Mouse (Mus musculus) embryonic stem cell, embryonic (primary cell): ENCODE data around the gene 5730596B20Rik.

ENCODE experiments used
- CTCF ChIA-PET, 4 experiments: fragments of 300-600 bp in 2 of 4; fragments of 350-600 bp in 2 of 4; sonication (Branson Sonifier 250); formaldehyde crosslinking; loops; one replicate each; lab custom pipeline; 2022; ENCODE audit warnings: inconsistent platforms in 2 of 4; lab: Charles Lee
- POLR2A ChIA-PET, 4 experiments: fragments of 300-600 bp in 2 of 4; fragments of 350-600 bp in 2 of 4; sonication (Branson Sonifier 250); formaldehyde crosslinking; loops; one replicate each; lab custom pipeline; 2022; ENCODE audit warnings: antibody characterized with exemption in 4 of 4, inconsistent platforms in 1 of 4; lab: Charles Lee

Gene 5730596B20Rik

GRCm38 (mm10) chr6:52159164-52159761 lies 18.0 kb upstream of the 5730596B20Rik start:
- CTCF ChIA-PET: interaction anchor here in 1 of 4 experiments (0.6 to 1.7 kb wide), 3 partner anchors 114 to 566 kb away, joined by 3 to 5 read pairs (median 3); no protein-coding TSS in a partner anchor
- POLR2A ChIA-PET: interaction anchor here in 3 of 4 experiments (0.6 to 8.0 kb wide), 24 partner anchors 9 to 291 kb away, joined by 3 to 75 read pairs (median 4); partner anchors contain the start of genes 5730596B20Rik (in 1 of the 3) and Hoxa10 (in 1 of the 3)

- CTCF ChIA-PET: interaction anchor here in 3 of 4 experiments (0.5 to 1.2 kb wide), 3 partner anchors 12 to 1353 kb away, joined by 3 to 13 read pairs (median 4); partner anchors contain the start of gene Hoxa10 (in 1 of the 3)
- POLR2A ChIA-PET: interaction anchor here in 2 of 4 experiments (1.1 to 8.0 kb wide), 7 partner anchors 8 to 53 kb away, joined by 3 to 75 read pairs (median 5); partner anchors contain the start of gene 5730596B20Rik (in 1 of the 2)
Measured at GRCm38 (mm10) chr6:52159979-52160378, 17.3 kb upstream of the 5730596B20Rik start.

- ChIA-PET CTCF (interaction anchor here (0.5 to 1.4 kb wide), 5 partner anchors 11 to 1354 kb away, joined by 3 to 13 read pairs (median 3); partner anchors contain the start of gene Hoxa10 (in 1 of the 4)), POLR2A (interaction anchor here in 3 of 4 experiments (0.6 to 8.0 kb wide), 13 partner anchors 8 to 560 kb away, joined by 3 to 75 read pairs (median 4); partner anchors contain the start of genes 5730596B20Rik (in 1 of the 3), Gm28308 (in 1 of the 3) and Hoxa3 (in 1 of the 3))
Measured at GRCm38 (mm10) chr6:52160511-52161335, 16.6 kb upstream of the 5730596B20Rik start.

GRCm38 (mm10) chr6:52161336-52162092 lies 15.8 kb upstream of the 5730596B20Rik start:
- CTCF ChIA-PET: interaction anchor here in 3 of 4 experiments (0.6 to 1.4 kb wide), 4 partner anchors 10 to 1354 kb away, joined by 3 read pairs; no protein-coding TSS in a partner anchor
- POLR2A ChIA-PET: interaction anchor here in 3 of 4 experiments (0.6 to 8.0 kb wide), 12 partner anchors 11 to 561 kb away, joined by 3 to 75 read pairs (median 4); partner anchors contain the start of genes 5730596B20Rik (in 1 of the 3), Gm28308 (in 1 of the 3) and Hoxa3 (in 1 of the 3)

- ChIA-PET CTCF (interaction anchor here in 2 of 4 experiments (0.6 to 1.4 kb wide), 3 partner anchors 10 to 1354 kb away, joined by 3 read pairs; no protein-coding TSS in a partner anchor), POLR2A (interaction anchor here in 3 of 4 experiments (0.6 to 8.0 kb wide), 8 partner anchors 10 to 92 kb away, joined by 3 to 75 read pairs (median 4); partner anchors contain the start of gene 5730596B20Rik (in 1 of the 3))
Measured at GRCm38 (mm10) chr6:52162093-52162380, 15.3 kb upstream of the 5730596B20Rik start.

DNA sequence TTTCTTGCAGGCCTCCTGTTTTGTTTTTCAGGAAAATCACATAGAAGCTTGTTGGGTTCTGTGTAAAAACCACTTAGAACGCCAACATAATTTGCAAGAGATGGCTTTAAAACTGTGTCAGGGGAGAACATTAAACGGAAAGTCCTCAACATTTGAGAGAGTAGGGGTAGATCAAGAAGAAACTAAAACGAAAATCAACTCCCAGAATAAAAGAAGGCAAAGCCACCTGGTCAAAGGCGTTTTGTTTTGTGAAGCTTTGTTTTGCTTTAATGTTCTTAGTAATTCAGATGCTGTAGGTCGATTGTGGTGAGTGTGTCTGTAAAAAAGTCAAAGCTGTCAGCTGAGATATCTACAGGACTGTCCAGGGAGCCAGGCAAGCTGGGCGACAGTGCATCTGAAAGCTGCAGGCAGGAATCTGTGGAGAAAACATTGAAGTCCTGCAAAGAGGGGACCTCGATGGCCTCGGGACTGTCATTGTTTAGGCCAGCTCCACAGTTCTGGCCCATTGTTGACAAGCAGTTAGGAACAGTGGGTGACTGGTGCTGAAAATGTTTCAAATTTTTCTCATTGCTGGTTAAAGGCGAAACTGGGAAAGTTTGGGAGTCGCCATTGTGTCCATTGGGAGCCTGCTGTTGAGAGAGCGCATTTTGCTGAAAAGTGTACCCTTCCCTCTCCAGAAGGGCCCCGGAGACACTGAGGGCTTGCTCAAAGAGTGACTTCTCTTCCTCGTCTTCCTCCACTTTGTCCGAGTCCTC lies 14.5 kb upstream of the 5730596B20Rik start:
- POLR2A ChIA-PET: interaction anchor here (0.5 to 8.0 kb wide), 11 partner anchors 9 to 91 kb away, joined by 3 to 75 read pairs (median 4); partner anchors contain the start of gene 5730596B20Rik (in 1 of the 4)
- CTCF ChIA-PET: interaction anchor here in 2 of 4 experiments (0.6 to 1.1 kb wide), 5 partner anchors 11 to 125 kb away, joined by 3 to 4 read pairs (median 3); partner anchors contain the start of genes Hoxa10 (in 1 of the 2) and Hoxa7 (in 1 of the 2)

GRCm38 (mm10) chr6:52163366-52164031 lies 13.8 kb upstream of the 5730596B20Rik start:
- ChIA-PET POLR2A (interaction anchor here in 3 of 4 experiments (0.5 to 8.0 kb wide), 8 partner anchors 9 to 56 kb away, joined by 3 to 75 read pairs (median 4); partner anchors contain the start of gene 5730596B20Rik (in 1 of the 3)), CTCF (interaction anchor here in 2 of 4 experiments (0.6 to 1.1 kb wide), 5 partner anchors 43 to 126 kb away, joined by 3 to 4 read pairs (median 3); partner anchors contain the start of gene Hoxa7 (in 1 of the 2))

DNA sequence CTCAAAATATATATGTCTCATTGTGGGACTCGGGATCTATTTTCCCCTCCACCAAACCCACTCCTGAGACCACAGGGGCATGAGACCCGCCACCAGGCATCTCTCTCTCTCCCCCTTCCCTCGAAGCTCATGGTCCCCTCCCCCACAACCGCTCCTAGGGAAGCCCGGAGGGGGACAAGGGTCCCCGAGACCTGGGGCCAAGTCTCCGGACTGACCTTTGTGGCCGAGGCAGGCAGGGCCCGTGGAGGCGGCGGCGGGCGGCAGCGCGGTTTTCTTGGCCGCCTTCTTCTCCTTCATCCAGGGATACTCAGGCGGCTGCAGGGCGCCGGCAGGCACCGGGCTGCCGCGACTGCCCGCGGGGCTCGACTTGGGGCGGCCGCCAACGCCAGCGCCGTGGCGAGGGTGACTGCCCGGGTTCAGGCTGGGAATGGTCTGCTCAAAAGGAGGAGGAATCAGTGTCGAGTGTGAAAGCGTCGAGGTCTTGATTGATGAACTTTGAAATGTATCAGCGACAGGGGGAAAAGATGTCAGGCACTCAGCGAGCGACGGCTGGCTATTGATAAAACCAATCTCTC lies 13.2 kb upstream of the 5730596B20Rik start:
- POLR2A ChIA-PET: interaction anchor here in 2 of 4 experiments (1.1 to 8.0 kb wide), 3 partner anchors 8 to 15 kb away, joined by 3 to 75 read pairs (median 10); partner anchors contain the start of gene 5730596B20Rik (in 1 of the 2)
- CTCF ChIA-PET: interaction anchor here in 2 of 4 experiments (0.7 to 1.1 kb wide), 3 partner anchors 42 to 107 kb away, joined by 3 to 4 read pairs (median 3); no protein-coding TSS in a partner anchor

- CTCF ChIA-PET: no interaction called here
- POLR2A ChIA-PET: interaction anchor here in 1 of 4 experiments (2.6 kb wide), 1 partner anchor 7 kb away, joined by 10 read pairs; no protein-coding TSS in a partner anchor
Measured at GRCm38 (mm10) chr6:52164626-52165440, 12.5 kb upstream of the 5730596B20Rik start, which contains the start of gene Hoxa2. Gene Hoxa2 (minus strand): TSS chr6:52164831.

- ChIA-PET POLR2A (no interaction called here), CTCF (no interaction called here)
Measured at GRCm38 (mm10) chr6:52165441-52166370, 11.6 kb upstream of the 5730596B20Rik start.

DNA sequence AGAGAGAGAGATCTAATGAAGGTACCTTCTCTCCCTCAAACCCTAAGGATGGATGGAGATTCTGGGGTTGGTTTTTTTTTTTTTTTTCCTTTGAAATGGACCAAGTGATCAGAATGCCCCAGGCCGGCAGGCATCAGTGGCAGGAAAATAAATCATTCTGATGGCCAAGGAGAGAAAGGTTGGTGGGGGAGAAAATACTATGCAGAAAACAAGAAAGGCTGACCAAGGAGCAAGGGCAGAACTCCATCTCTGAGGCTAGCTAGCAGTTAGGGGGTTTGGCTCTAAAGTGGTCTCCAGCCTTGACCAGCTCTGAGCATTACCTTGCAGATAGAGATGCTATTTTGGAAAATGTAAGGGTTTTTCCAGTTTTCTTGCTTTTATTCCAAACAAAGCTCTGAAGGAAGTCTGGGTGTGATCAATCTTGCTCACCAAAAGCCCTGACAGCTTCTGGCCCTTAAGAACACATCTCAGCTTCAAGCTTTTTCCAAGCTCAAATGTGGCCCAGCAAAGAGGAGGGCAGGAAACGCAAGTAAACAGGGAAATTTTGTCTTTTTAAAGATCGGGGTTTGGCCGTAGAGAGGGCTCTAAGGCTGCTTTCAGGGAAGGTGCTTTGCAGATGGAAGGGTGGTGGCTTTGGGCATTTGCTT lies 10.7 kb upstream of the 5730596B20Rik start:
- POLR2A ChIA-PET: interaction anchor here in 2 of 4 experiments (0.8 to 1.5 kb wide), 4 partner anchors 8 to 55 kb away, joined by 3 to 6 read pairs (median 4); partner anchors contain the start of gene Hoxa7 (in 1 of the 2)
- CTCF ChIA-PET: interaction anchor here in 2 of 4 experiments (0.7 kb wide), 2 partner anchors 11 to 57 kb away, joined by 5 to 9 read pairs; no protein-coding TSS in a partner anchor

DNA sequence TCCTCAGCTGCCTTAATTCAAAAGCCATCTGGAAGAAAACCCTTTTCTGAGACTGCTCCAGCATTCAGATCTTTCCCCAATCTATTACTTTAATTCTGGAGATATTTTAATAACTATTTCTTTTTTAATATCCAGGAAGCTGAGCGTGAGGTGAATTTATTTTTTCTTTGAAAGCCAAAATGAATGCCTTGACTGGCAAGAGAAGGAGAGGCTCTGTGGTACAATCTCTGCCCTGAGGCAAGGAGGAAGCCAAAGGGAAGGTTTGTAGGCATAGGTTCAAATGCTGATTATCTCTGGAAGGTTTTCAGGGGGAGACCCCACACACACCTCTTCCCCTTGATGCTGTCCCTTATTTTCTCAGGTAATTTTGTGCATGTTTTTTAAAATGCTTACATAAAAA lies 10.1 kb upstream of the 5730596B20Rik start:
- ChIA-PET POLR2A (interaction anchor here in 2 of 4 experiments (0.8 to 1.9 kb wide), 6 partner anchors 8 to 54 kb away, joined by 3 to 6 read pairs (median 6); partner anchors contain the start of genes 5730596B20Rik (in 1 of the 2) and Hoxa7 (in 1 of the 2)), CTCF (interaction anchor here in 3 of 4 experiments (0.6 to 1.8 kb wide), 4 partner anchors 12 to 55 kb away, joined by 3 to 8 read pairs (median 6); no protein-coding TSS in a partner anchor)
